Mouse (Mus musculus) kidney, embryonic 15.5 days (tissue): ENCODE measurements around the gene Nr5a1. TPM values are rescaled to one million over a fixed set of nuclear protein-coding genes. Genes with fewer than 3 reads are reported as not detected.

ENCODE experiments used
- ATAC-seq: fragments of 200-750 bp; cut with Nextera tagmentation; replicated peaks from 2 replicates; pipeline ENCODE4 v1.8.0; 2017; ENCODE audit warnings: moderate TSS enrichment; ENCODE audit not compliant: low FRiP score
- H3K27ac ChIP-seq: fragments of 300-500 bp; sonication (generic); 2 replicates; pipeline ENCODE4 v1.5.1; 2015; ENCODE audit warnings: mild to moderate bottlenecking, inconsistent platforms
- H3K27me3 ChIP-seq: fragments of 300-500 bp; sonication (generic); 2 replicates; pipeline ENCODE4 v1.6.1; 2015; ENCODE audit warnings: inconsistent platforms
- H3K36me3 ChIP-seq: fragments of 300-500 bp; sonication (generic); 2 replicates; pipeline ENCODE4 v1.6.1; 2015; ENCODE audit warnings: inconsistent platforms
- H3K4me1 ChIP-seq: fragments of 300-500 bp; sonication (generic); 2 replicates; pipeline ENCODE4 v1.6.1; 2015; ENCODE audit warnings: inconsistent platforms
- H3K4me2 ChIP-seq: fragments of 300-500 bp; sonication (generic); 2 replicates; pipeline ENCODE4 v1.6.1; 2015; ENCODE audit warnings: moderate library complexity, mild to moderate bottlenecking, inconsistent platforms
- H3K4me3 ChIP-seq: fragments of 300-500 bp; sonication (generic); replicated peaks from 2 replicates; pipeline ENCODE4 v1.5.1; 2015; ENCODE audit warnings: mild to moderate bottlenecking, inconsistent platforms
- H3K9ac ChIP-seq: fragments of 300-500 bp; sonication (generic); 2 replicates; pipeline ENCODE4 v1.6.1; 2015; ENCODE audit warnings: mild to moderate bottlenecking, inconsistent platforms
- H3K9me3 ChIP-seq: fragments of 300-500 bp; sonication (generic); replicated peaks from 2 replicates; pipeline ENCODE4 v1.6.1; 2016; ENCODE audit warnings: inconsistent platforms
- WGBS: fragments of 180-500 bp; shearing (Covaris S2); methylation state at CpG from one replicate; pipeline ENCODE4 v1.1.7; 2015; ENCODE audit warnings: mixed read lengths; 5-methylcytosine and 5-hydroxymethylcytosine counted together
- polyA plus RNA-seq: library from polyadenylated mRNA; unstranded; fragments of >200 nt; fragmentation: Nextera tagmentation; extraction: Ambion mirVana; gene quantifications from 2 replicates; pipeline ENCODE4 v1.2.1, GENCODE M21; 2015

Nr5a1 gene
- polyA plus RNA-seq, 1 experiment from 2014 or later = 3.4 TPM

GRCm38 (mm10) chr2:38643625-38644427 lies 70.5 kb downstream of the Nr5a1 start, which contains the start of gene Psmb7:
Gene Psmb7, minus strand, starts transcription at chr2:38644087.
- peaks cover 15% of the 10 kb centered on the region for H3K4me1 ChIP-seq
- peak within 1 kb of the TSS; percentile 92 for H3K9ac ChIP-seq
- H3K4me3 ChIP-seq = peak within 1 kb of the TSS; percentile 80
- H3K4me2 ChIP-seq = peak within 1 kb of the TSS; percentile 86
- peaks cover 36% of the 10 kb centered on the region for H3K36me3 ChIP-seq
- no peaks in the 10 kb centered on the region for H3K9me3 ChIP-seq
- ATAC-seq = peak; percentile 91
- H3K27me3 ChIP-seq = no peaks in the 10 kb centered on the region
- peak within 1 kb of the TSS; percentile 73 for H3K27ac ChIP-seq
- WGBS = 2% methylated on average over 52 of the region's 52 CpGs

Other genes with a start within 250 kb of the Nr5a1 start
- 69.3 and 73.1 TPM in 2 replicates for gene Nek6, start 202.9 kb downstream of the Nr5a1 start, polyA plus RNA-seq
- 270 and 278 TPM in 2 replicates for gene Psmb7, start 70.5 kb downstream of the Nr5a1 start, polyA plus RNA-seq
- gene Nr6a1, start 213.1 kb upstream of the Nr5a1 start, polyA plus RNA-seq = 1.1 and 1.2 TPM in 2 replicates
- 4.1 and 4.9 TPM in 2 replicates for gene Olfml2a, start 217.4 kb upstream of the Nr5a1 start, polyA plus RNA-seq